Mouse (Mus musculus): Measurements from ENCODE around the gene Gfm1.

The Gfm1 gene

GRCm38 (mm10) chr3:67496310-67496709 lies 66.4 kb downstream of the Gfm1 start:
- no peak for DNase-seq (ENCODE audit: low spot score in 2 of 2)

- no peak for DNase-seq (ENCODE audit: low spot score in 2 of 2)
Observed at GRCm38 (mm10) chr3:67497998-67498397, 68.1 kb downstream of the Gfm1 start.

- DNase-seq (ENCODE audit: low spot score in 2 of 2), result no peak
Observed at GRCm38 (mm10) chr3:67498773-67499405, 69.0 kb downstream of the Gfm1 start.

GRCm38 (mm10) chr3:67499406-67499791 lies 69.5 kb downstream of the Gfm1 start:
- no peak for DNase-seq (ENCODE audit: low spot score in 2 of 2)

- DNase-seq (ENCODE audit: low spot score in 2 of 2), result no peak
Observed at GRCm38 (mm10) chr3:67503878-67504277, 74.0 kb downstream of the Gfm1 start.

GRCm38 (mm10) chr3:67505286-67505685 lies 75.4 kb downstream of the Gfm1 start:
- no peak for DNase-seq (ENCODE audit: low spot score in 2 of 2)

GRCm38 (mm10) chr3:67508216-67508892 lies 78.5 kb downstream of the Gfm1 start:
- no peak for DNase-seq (ENCODE audit: low spot score in 2 of 2)

GRCm38 (mm10) chr3:67512807-67513206 lies 82.9 kb downstream of the Gfm1 start:
- peak; percentile 60 to 81 for DNase-seq (ENCODE audit: low spot score in 2 of 2)

GRCm38 (mm10) chr3:67514801-67515273 lies 84.9 kb downstream of the Gfm1 start:
- no peak for DNase-seq (ENCODE audit: low spot score in 2 of 2)

- DNase-seq (ENCODE audit: low spot score in 2 of 2), result peak in 1 of 2 experiments; percentile 19
Observed at GRCm38 (mm10) chr3:67515274-67515801, 85.4 kb downstream of the Gfm1 start, which contains the start of gene Rarres1. Gene Rarres1, minus strand, starts transcription at chr3:67515523.

- no peak for DNase-seq (ENCODE audit: low spot score in 2 of 2)
Observed at GRCm38 (mm10) chr3:67520568-67521143, 90.8 kb downstream of the Gfm1 start.

GRCm38 (mm10) chr3:67522709-67523108 lies 92.8 kb downstream of the Gfm1 start:
- no peak for DNase-seq (ENCODE audit: low spot score in 2 of 2)

GRCm38 (mm10) chr3:67524768-67525167 lies 94.9 kb downstream of the Gfm1 start:
- no peak for DNase-seq (ENCODE audit: low spot score in 2 of 2)
